Mouse (Mus musculus) testis, adult 2 months (tissue): ENCODE measurements around the gene Gfy.

Experiments used
- CTCF ChIP-seq: fragments of 200-500 bp; IDR thresholded peaks from 2 replicates; pipeline ENCODE4 v1.5.1; 2012; ENCODE audit warnings: low read depth, mild to moderate bottlenecking, inconsistent platforms, low read length, moderate library complexity; ENCODE audit not compliant: control insufficient read depth, insufficient read depth, insufficient replicate concordance
- POLR2A ChIP-seq: fragments of 200-500 bp; IDR thresholded peaks from 2 replicates; pipeline ENCODE4 v1.6.1; 2012; ENCODE audit warnings: low read depth, mild to moderate bottlenecking, inconsistent platforms, low read length, moderate library complexity; ENCODE audit not compliant: control insufficient read depth

DNA sequence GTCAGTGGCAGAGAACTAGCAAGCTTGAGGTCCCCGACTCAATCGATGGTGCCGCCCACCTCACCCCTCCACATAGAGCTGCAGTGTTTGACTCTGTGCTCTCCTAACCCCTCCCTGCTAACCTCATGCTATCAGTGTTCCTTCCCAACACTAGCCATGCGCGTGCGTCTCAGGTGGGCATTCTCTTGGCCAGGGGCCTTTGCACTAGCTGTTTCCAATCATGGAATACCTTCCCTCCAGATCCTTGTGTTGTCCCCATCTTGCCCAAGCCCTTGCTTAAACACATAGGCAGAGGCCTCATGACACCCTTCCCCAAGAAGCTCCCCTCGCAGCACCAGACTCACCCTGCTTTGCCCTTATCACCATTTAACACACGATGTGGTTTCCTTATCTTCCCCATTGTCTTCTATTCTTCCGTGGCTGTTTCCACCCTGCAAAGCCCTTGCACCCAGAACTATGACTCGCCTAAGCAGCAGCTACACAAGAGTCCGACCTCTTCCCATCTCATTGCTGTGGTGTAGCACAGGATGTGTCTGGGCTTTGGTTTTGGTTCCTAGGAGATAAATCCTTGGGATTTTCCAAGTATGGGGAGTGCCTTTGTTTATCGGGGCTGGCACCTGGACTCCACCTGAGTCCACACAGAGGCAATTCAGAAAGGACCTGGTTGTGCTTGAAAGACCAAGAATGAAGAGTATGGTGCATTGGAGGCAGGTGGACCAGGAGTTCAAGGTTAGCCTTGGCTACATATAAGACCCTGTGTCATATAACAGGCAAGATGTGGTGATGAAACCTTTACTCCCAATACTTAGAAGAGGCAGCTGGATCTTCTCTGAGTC is 42.0 kb downstream of the Gfy start:
- no peak for TF ChIP-seq CTCF
- no peak for TF ChIP-seq POLR2A
